Mouse (Mus musculus): Measurements from ENCODE around the gene Hid1.

GRCm38 (mm10) chr11:115382891-115383290, 15.3 kb upstream of the Hid1 start:
- TF ChIP-seq CTCF (IDR thresholded peaks at IDR 0.05; ENCODE audit: low read depth, low read length) (no peak), POLR2A (IDR thresholded peaks at IDR 0.05; ENCODE audit: borderline replicate concordance, low read depth, low read length) (no peak)
